Mouse (Mus musculus) midbrain, embryonic 15.5 days (tissue): ENCODE results near the gene Lmln. TPM values are rescaled to one million over a fixed set of nuclear protein-coding genes. Genes with fewer than 3 reads are reported as not detected.
"Not testable (repeated sequence)": the region's sequence is repeated elsewhere in the genome, so short reads cannot be mapped to it uniquely, and the experiment has no call there.

ENCODE experiments used
- ATAC-seq: fragments of 200-750 bp; cut with Nextera tagmentation; replicated peaks from 2 replicates; pipeline ENCODE4 v1.8.0; 2017; ENCODE audit warnings: moderate TSS enrichment
- H3K27ac ChIP-seq: fragments of 300-500 bp; sonication (generic); 2 replicates; pipeline ENCODE4 v1.5.1; 2015; ENCODE audit warnings: mild to moderate bottlenecking, inconsistent platforms
- H3K27me3 ChIP-seq: fragments of 300-500 bp; sonication (generic); replicated peaks from 2 replicates; pipeline ENCODE4 v1.6.1; 2015; ENCODE audit warnings: inconsistent platforms
- H3K36me3 ChIP-seq: fragments of 300-500 bp; sonication (generic); replicated peaks from 2 replicates; pipeline ENCODE4 v1.6.1; 2015; ENCODE audit warnings: inconsistent platforms
- H3K4me1 ChIP-seq: fragments of 300-500 bp; sonication (generic); 2 replicates; pipeline ENCODE4 v1.6.1; 2015; ENCODE audit warnings: inconsistent platforms
- H3K4me2 ChIP-seq: fragments of 300-500 bp; sonication (generic); 2 replicates; pipeline ENCODE4 v1.6.1; 2015; ENCODE audit warnings: inconsistent platforms, mild to moderate bottlenecking, moderate library complexity
- H3K4me3 ChIP-seq: fragments of 300-500 bp; sonication (generic); 2 replicates; pipeline ENCODE4 v1.5.1; 2015; ENCODE audit warnings: mild to moderate bottlenecking, inconsistent platforms
- H3K9ac ChIP-seq: fragments of 300-500 bp; sonication (generic); 2 replicates; pipeline ENCODE4 v1.6.1; 2015; ENCODE audit warnings: mild to moderate bottlenecking, inconsistent platforms
- H3K9me3 ChIP-seq: fragments of 300-500 bp; sonication (generic); 2 replicates; pipeline ENCODE4 v1.6.1; 2016; ENCODE audit warnings: inconsistent platforms
- WGBS: fragments of 180-500 bp; shearing (Covaris S2); methylation state at CpG from one replicate; pipeline ENCODE4 v1.1.7; 2015; ENCODE audit warnings: mixed read lengths; 5-methylcytosine and 5-hydroxymethylcytosine counted together
- polyA plus RNA-seq: library from polyadenylated mRNA; unstranded; fragments of >200 nt; fragmentation: Nextera tagmentation; extraction: Ambion mirVana; gene quantifications from 2 replicates; pipeline ENCODE4 v1.2.1, GENCODE M21; 2015

The Lmln gene
- polyA plus RNA-seq, 1 experiment from 2014 or later: 5.1 TPM

DNA sequence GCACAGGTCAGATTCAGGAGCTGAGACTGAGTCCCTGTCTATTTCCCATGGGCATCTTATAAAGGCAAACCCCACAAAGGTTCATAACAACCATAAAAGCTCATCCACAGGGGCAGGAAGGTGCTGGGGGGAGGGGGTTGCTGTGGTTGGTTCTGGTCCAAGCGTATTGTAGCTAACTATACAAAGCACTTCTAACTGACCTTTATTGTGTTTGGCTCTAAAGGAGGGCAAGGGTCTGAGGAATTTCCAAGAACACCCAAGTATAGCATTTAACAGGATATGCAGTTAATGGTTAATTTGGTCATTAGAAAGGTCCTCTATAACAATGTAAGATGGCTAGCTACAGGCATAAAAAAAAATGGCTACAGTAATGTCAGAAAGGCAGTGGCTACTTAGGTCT lies 19.6 kb upstream of the Lmln start:
- WGBS: 78% methylated on average over 1 of the region's 1 CpGs
- no peak overlapping the region for H3K4me2 ChIP-seq
- H3K27me3 ChIP-seq: no peaks in the 10 kb centered on the region
- no peak overlapping the region for H3K9ac ChIP-seq
- H3K36me3 ChIP-seq: no peaks in the 10 kb centered on the region
- no peak for ATAC-seq
- H3K27ac ChIP-seq: no peak overlapping the region
- no peaks in the 10 kb centered on the region for H3K4me1 ChIP-seq
- H3K4me3 ChIP-seq: no peak overlapping the region
- no peaks in the 10 kb centered on the region for H3K9me3 ChIP-seq

DNA sequence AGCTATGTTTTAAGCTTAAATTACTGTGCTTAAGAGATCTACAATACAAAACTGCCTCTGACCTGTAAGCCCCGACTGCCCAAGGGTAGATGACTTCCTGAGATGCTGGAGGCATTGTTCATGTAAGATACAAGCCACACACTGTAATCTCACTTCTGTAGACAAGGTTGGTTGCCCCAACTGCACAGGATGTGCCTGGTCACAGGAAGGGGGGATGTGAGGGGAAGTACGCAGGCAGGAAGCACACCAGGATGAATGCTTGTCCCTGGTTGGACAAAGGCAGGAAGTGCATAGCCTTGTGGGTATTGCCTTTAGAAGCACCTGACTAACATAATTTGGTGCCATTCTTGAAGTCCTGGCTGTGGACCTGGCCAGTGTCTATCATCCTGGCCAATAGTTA lies 19.1 kb upstream of the Lmln start:
- no peak for ATAC-seq
- no peaks in the 10 kb centered on the region for H3K27me3 ChIP-seq
- H3K36me3 ChIP-seq: no peaks in the 10 kb centered on the region
- H3K4me3 ChIP-seq: no peak overlapping the region
- no peak overlapping the region for H3K9ac ChIP-seq
- 86% methylated on average over 2 of the region's 2 CpGs for WGBS
- no peaks in the 10 kb centered on the region for H3K9me3 ChIP-seq
- H3K27ac ChIP-seq: no peak overlapping the region
- no peaks in the 10 kb centered on the region for H3K4me1 ChIP-seq
- H3K4me2 ChIP-seq: no peak overlapping the region

DNA sequence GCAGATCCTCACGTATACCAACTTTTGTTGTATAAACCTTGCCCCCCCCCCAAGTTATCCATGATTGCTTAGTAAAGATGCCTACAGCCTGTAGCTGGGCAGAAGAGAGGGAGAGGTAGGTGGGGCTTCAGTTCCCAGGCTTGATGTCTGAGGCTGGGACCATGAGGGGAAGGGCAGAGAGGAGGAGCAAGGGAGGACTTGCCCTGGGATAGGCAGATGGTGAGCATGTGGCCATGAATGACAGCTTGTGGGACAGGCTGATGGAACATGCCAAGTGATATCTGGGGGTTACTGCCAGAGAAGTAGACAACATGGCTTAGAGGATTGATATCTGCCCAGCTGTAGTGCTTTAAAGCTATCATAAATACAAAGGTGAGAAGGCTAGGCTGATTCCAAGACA lies 14.3 kb upstream of the Lmln start:
- 93% methylated on average over 1 of the region's 1 CpGs for WGBS
- Histone ChIP-seq H3K4me1 (no peaks in the 10 kb centered on the region), H3K27me3 (no peaks in the 10 kb centered on the region), H3K9ac (no peak overlapping the region), H3K4me3 (no peak overlapping the region), H3K4me2 (no peak overlapping the region), H3K36me3 (no peaks in the 10 kb centered on the region), H3K9me3 (no peaks in the 10 kb centered on the region), H3K27ac (no peak overlapping the region)
- no peak for ATAC-seq

DNA sequence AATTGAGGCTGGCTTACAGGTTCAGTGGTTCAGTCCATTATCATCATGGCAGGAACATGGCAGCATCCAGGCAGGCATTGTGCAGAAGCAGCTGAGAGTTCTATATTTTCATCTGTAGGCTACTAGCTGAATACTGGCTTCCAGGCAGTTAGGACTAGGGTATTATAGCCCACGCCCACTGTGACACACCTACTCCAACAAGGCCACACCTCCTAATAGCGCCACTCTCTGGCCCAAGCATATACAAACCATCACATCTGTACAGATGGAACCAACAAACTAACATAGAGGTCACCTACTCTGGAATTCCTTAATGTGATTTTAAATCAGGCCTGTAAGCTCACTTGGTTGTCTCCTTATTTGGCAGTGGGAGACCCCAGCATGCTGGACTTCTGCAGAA lies 13.6 kb upstream of the Lmln start:
- WGBS: 77% methylated on average over 2 of the region's 2 CpGs
- Histone ChIP-seq H3K4me1 (no peaks in the 10 kb centered on the region), H3K27ac (no peak overlapping the region), H3K4me2 (no peak overlapping the region), H3K9ac (no peak overlapping the region), H3K36me3 (no peaks in the 10 kb centered on the region), H3K27me3 (no peaks in the 10 kb centered on the region), H3K4me3 (no peak overlapping the region), H3K9me3 (no peaks in the 10 kb centered on the region)
- ATAC-seq: no peak

DNA sequence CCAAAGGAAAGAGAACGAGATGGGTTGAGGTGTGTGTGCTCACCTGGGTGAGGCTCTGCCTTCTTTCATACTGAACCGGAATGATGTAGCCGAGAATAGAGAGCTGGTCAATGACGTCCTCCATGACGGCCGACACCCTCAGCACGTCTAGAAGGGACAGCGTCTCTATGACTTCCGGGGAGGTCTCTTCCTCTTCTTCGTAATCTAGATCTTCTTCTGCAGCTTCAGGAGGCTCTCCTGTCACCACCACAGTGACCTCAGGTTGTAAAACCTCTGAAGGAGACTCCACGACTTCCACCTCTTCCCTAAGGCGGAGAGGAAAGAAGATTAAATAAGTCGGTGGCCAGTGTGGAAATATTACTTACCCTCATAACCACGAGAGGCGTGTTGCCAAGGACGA lies 12.5 kb upstream of the Lmln start:
- Histone ChIP-seq H3K27me3 (no peaks in the 10 kb centered on the region), H3K27ac (no peak overlapping the region), H3K9ac (no peak overlapping the region), H3K4me3 (no peak overlapping the region), H3K4me2 (no peak overlapping the region), H3K9me3 (no peaks in the 10 kb centered on the region), H3K4me1 (no peaks in the 10 kb centered on the region), H3K36me3 (no peaks in the 10 kb centered on the region)
- no peak for ATAC-seq
- 94% methylated on average over 16 of the region's 16 CpGs for WGBS

DNA sequence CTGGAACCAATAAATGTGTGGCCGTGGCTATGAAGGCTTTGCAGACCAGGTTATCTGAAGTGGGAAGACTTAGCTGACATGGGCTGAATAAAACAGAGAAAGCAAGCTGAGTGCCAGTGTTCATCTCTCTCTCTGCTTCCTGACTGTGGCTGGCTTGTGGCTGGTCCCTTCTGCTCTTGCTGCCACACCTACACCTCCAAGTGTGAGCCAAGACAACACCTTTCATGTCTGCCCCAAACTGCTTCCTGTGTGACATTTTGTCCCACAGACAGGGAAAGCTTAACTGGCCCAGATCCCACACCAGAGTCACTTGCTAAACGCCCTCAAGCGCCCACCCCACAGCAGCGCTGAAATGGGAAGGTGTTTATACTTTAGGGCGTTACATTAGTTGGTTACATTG lies 9.2 kb upstream of the Lmln start:
- Histone ChIP-seq H3K4me2 (no peak overlapping the region), H3K9ac (no peak overlapping the region), H3K9me3 (no peaks in the 10 kb centered on the region), H3K36me3 (no peaks in the 10 kb centered on the region; the same call in 1 of the 2 replicates), H3K27me3 (no peaks in the 10 kb centered on the region), H3K4me3 (no peak overlapping the region), H3K4me1 (peaks cover 14% of the 10 kb centered on the region), H3K27ac (no peak overlapping the region)
- no peak for ATAC-seq
- WGBS: 79% methylated on average over 5 of the region's 5 CpGs

DNA sequence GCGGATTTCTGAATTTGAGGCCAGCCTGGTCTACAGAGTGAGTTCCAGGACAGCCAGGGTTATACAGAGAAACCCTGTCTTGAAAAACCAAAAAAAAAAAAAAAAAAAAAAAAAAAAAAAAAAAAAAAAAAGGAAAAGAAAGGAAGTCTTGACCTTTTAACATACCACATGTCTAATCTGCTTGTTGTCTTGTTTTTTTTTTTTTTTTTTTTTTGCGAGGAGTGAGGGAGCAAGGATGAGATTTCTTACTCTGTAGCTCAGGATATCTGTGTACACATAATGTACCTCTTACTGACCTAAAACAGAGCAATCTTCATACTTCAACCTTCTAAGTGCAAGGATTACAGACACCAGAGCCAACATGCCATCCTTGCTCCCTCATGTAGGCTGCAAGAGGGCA lies 7.4 kb upstream of the Lmln start:
- not testable (repeated sequence) for H3K27me3 ChIP-seq, H3K4me2 ChIP-seq, H3K4me3 ChIP-seq, ATAC-seq, H3K27ac ChIP-seq, H3K9ac ChIP-seq, H3K9me3 ChIP-seq, H3K36me3 ChIP-seq
- WGBS: 68% methylated on average over 2 of the region's 2 CpGs
- H3K4me1 ChIP-seq: peaks cover 28% of the 10 kb centered on the region

DNA sequence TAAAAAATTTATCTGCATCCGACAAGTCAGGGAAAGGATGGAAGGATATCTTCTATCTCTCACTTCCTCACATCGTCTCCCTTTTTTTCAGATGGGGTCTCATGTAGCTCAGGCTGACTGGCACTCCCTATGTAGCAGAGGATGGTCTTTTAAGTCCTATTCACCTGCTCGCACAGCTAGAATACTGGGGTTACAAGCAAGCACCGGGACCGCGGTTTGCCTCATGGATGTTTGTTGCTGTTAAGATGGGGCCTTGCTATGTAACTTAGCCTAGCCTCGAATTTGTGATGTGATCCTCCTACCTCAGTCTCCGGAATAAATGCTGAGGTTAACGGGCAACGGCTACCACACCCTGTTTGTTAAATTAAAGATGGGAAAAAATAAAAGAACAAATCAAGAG lies 6.7 kb upstream of the Lmln start:
- no peak overlapping the region for H3K9ac ChIP-seq
- H3K27me3 ChIP-seq: no peaks in the 10 kb centered on the region
- WGBS: 21% methylated on average over 10 of the region's 10 CpGs
- no peaks in the 10 kb centered on the region for H3K9me3 ChIP-seq
- peaks cover 28% of the 10 kb centered on the region for H3K4me1 ChIP-seq
- ATAC-seq: peak; percentile 57
- peak overlapping the region; percentile 68 for H3K4me2 ChIP-seq
- H3K36me3 ChIP-seq: peaks cover 11% of the 10 kb centered on the region
- no peak overlapping the region for H3K27ac ChIP-seq
- H3K4me3 ChIP-seq: peak overlapping the region; percentile 96

DNA sequence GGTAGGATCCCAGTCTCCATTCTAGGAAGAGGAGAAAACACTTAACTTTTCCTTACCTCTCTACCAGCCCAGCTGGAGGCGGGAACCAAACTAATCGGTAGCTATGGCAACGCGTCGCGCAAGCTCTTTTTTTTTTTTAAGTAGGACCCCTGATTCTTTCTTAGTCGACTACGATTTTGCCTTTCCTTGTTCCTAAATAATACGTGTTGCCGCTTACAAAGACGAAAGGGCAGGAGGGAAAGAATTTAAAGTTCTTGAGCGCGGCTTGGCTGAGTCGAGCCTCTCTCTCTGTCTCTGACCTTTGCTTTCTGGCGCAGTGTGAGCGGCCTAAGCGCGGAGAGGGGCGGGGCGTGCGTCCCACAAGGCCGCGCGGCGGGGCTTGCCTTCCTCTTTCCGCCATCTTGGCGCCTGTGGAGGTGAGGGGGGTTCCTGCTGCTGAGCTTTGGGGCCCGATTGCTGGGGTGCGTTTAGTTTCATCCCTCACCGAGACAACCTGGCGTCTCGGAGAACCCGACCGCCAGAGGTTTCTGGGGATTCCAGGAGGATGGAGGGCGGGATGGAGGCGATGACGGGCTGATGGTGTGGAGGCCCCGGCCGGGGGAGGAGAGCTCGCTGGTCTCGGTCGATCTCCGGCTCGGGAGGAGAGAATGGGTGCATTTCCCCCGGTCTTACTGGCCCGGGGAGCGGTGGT lies 6.1 kb upstream of the Lmln start, which contains the start of the genes Iqcg and Rpl35a:
Gene Iqcg (minus strand): TSS at position 124 of the 691 bp plus-strand sequence.
Gene Rpl35a (plus strand): TSS at position 359 of the 691 bp plus-strand sequence.
- WGBS: under 1% methylated on average over 46 of the region's 47 CpGs
- Histone ChIP-seq H3K9me3 (no peaks in the 10 kb centered on the region), H3K9ac (peak within 1 kb of the TSS; percentile 94), H3K27me3 (no peaks in the 10 kb centered on the region), H3K4me2 (peak within 1 kb of the TSS; percentile 68), H3K4me3 (peak within 1 kb of the TSS; percentile 96), H3K27ac (peak within 1 kb of the TSS; percentile 95), H3K4me1 (peaks cover 28% of the 10 kb centered on the region), H3K36me3 (peaks cover 11% of the 10 kb centered on the region)
- ATAC-seq: peak; percentile 95

DNA sequence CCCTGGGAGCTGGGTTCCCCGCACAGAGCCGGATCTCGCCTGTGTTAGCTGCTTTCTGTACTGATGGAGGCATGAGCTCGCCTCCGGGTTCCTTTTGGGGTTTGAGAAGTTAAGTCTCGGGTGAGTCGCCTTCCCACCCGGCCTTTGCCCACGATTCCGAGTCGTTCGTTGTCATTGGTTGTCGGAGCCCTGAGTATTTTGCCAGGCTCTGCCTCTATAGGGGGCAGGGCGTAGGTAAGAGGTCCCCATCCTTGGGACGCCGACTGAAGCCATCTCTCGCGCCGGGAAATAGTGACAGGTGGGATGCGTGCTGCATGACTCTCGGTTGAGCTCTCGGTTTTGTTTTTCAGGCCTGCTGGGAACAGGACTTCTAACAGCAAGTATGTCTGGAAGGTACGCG lies 5.5 kb upstream of the Lmln start:
- Histone ChIP-seq H3K27me3 (no peaks in the 10 kb centered on the region), H3K36me3 (peaks cover 11% of the 10 kb centered on the region), H3K27ac (peak overlapping the region; percentile 95), H3K4me3 (peak overlapping the region; percentile 96), H3K9me3 (no peaks in the 10 kb centered on the region), H3K4me2 (peak overlapping the region; percentile 68), H3K9ac (peak overlapping the region; percentile 94), H3K4me1 (peaks cover 31% of the 10 kb centered on the region)
- peak; percentile 40 for ATAC-seq
- under 1% methylated on average over 24 of the region's 24 CpGs for WGBS

DNA sequence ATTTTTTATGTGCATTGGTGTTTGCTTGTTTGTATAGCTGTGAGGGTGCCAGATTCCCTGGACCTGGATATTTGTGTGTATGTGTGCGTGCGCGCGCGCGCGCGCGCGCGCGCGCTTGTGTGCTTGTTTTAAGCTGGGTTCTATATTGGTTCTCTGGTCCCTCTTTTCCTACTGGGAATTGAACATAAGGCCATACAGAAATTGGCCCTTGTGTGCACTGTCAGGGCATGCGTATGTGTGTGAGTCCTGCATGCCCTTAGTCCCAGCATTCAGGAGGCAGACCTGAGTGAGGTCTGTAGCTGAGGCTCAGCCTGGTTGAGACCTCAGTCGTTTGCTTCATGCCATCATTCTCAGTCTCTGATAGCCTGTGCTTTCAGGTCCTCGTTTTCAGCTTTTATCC lies 4.3 kb upstream of the Lmln start:
- 93% methylated on average over 16 of the region's 16 CpGs for WGBS

DNA sequence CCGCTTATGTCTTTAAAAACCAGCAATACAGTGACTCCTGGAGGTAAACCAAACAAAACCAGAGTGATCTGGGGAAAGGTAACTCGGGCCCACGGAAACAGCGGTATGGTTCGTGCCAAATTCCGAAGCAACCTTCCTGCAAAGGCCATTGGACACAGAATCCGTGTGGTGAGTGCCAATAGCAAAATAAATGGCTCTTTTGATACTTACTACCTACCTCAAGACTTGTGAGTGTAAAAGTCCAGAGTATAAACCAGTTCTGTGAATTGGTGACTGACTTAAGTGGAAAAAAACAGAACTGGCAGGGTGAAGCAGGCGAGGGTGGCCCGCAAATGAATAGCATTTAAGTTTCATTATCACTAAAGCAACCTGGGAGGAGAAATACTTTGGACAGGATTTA lies 3.7 kb upstream of the Lmln start:
- not testable (repeated sequence) for H3K4me3 ChIP-seq, H3K9ac ChIP-seq, H3K4me2 ChIP-seq, ATAC-seq, H3K27ac ChIP-seq, H3K9me3 ChIP-seq, H3K27me3 ChIP-seq
- Histone ChIP-seq H3K4me1 (peaks cover 44% of the 10 kb centered on the region), H3K36me3 (peaks cover 11% of the 10 kb centered on the region)
- whole genome bisulfite sequencing: 92% methylated on average over 9 of the region's 9 CpGs

More for the DNA sequence above, 4.3 kb upstream of the Lmln start:
- no peak for ATAC-seq
- H3K4me3 ChIP-seq: 0 out of 2 replicates have a peak overlapping the region, but pooled peaks have one; percentile 9
- H3K27ac ChIP-seq: no peak overlapping the region
- H3K36me3 ChIP-seq: peaks cover 11% of the 10 kb centered on the region
- H3K9me3 ChIP-seq: no peaks in the 10 kb centered on the region
- H3K9ac ChIP-seq: no peak overlapping the region
- no peaks in the 10 kb centered on the region for H3K27me3 ChIP-seq
- H3K4me1 ChIP-seq: peaks cover 38% of the 10 kb centered on the region
- peak overlapping the region; percentile 68 for H3K4me2 ChIP-seq

DNA sequence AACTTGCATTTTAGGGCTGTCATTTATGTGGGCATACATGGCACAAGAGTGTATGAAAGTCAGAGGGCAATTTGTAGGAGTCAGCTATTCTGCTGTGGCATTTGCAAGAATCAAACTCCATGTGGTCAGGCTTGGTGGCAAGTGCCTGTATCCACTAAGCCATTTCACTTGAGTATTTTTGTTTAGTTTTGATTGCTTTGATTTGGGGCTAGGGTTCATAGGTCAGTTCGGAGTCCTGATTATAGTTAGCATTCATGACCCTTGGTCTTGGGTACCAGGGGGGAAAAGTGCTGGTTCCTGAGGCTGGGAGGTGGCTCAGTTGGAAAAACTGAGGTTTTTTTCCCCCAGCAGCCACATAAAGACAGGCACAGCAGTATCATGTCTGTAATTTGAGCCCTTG lies 2.9 kb upstream of the Lmln start:
- H3K27me3 ChIP-seq: no peaks in the 10 kb centered on the region
- WGBS: 97% methylated on average over 1 of the region's 1 CpGs
- H3K9me3 ChIP-seq: no peaks in the 10 kb centered on the region
- H3K4me2 ChIP-seq: no peak overlapping the region
- H3K4me1 ChIP-seq: peaks cover 49% of the 10 kb centered on the region
- H3K27ac ChIP-seq: no peak overlapping the region
- no peak overlapping the region for H3K9ac ChIP-seq
- ATAC-seq: no peak
- peaks cover 11% of the 10 kb centered on the region for H3K36me3 ChIP-seq
- H3K4me3 ChIP-seq: no peak overlapping the region
